Mouse (Mus musculus): Measurements from ENCODE around the gene Elmo1. TPM values are rescaled to one million over a fixed set of nuclear protein-coding genes. Genes with fewer than 3 reads are reported as not detected.
"Not testable (repeated sequence)": the region's sequence is repeated elsewhere in the genome, so short reads cannot be mapped to it uniquely, and the experiment has no call there.

Elmo1 gene
- polyA plus RNA-seq, 1 experiment, result 13.7 TPM

DNA sequence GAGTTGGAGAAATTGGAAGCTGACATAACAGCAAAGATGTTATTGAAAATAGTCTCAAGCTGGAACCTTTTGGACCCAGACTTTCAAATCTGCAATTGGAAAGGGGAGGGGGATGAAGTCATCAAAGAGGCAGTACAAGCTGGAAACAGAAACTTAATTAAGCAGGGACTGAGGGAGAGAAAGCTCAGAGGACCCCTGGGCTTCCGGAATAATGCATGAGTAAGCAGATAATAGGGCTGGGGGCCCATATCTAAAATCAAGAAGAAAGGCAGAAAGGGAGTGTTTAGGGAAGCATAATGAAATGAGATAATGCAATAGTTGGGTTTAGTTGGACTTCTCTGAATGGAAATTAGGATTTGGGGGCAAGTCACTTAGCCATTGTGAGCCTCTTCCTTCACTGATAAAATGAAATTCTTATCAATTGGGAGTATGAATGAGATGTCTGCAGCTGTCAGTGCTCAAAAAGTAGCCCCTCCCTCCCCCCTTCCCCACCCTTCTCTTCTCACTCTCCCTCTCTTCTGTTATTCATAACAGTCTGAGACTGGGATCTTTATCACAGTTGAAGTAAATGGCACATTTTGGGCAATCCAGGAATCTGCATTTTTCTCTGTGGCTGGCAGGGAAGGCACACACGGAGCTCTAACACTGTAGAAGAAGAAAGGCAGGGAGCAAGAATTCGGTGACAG, 518.8 kb downstream of the Elmo1 start:
- no peak for DNase-seq (ENCODE audit: low read depth)

DNA sequence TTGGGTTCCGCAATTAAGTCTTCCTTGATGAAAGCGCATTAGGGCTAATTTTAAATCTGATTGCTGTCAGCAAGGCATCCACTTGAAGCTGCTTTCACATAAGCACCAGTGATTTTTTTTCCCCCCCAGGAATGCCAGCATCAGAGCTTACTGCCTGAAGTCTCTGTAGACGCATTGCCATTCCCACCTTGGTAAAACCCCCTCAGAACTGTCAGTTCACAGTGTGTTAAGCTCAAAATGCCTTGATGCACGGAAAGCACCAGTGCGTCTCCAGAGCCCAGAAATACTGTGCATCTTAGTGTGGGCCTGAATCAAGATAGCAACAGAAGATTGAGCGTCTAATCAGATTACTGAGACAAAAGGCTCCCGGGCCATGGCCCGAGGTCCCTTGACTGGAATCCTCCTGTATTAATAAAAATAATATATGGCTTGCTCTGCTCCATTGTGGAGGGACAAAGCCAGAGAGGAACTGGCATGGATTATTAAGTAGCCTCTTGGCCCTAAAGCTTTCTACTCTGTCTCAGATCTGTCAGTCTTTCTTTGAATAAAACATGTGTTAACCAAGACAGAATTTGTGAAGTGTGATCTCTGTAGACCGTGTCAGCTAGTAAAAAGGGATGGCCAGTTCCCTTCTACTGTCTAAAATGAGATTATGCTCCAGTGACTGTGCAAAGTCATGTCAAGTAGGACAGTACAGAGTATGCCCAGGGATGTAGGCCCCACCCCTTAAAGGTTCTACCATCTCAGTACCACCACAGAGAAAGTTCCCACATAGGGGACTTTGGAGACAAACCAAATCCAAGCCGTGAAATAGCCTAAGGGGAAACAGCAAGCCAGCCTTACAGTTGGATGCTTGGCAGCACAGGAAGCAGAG, 525.4 kb downstream of the Elmo1 start:
- no peak for DNase-seq (ENCODE audit: low read depth)

- DNase-seq (ENCODE audit: low read depth), result no peak
These were observed 529.5 kb downstream of the Elmo1 start for GRCm38 (mm10) chr13:20619946-20620345.

DNA sequence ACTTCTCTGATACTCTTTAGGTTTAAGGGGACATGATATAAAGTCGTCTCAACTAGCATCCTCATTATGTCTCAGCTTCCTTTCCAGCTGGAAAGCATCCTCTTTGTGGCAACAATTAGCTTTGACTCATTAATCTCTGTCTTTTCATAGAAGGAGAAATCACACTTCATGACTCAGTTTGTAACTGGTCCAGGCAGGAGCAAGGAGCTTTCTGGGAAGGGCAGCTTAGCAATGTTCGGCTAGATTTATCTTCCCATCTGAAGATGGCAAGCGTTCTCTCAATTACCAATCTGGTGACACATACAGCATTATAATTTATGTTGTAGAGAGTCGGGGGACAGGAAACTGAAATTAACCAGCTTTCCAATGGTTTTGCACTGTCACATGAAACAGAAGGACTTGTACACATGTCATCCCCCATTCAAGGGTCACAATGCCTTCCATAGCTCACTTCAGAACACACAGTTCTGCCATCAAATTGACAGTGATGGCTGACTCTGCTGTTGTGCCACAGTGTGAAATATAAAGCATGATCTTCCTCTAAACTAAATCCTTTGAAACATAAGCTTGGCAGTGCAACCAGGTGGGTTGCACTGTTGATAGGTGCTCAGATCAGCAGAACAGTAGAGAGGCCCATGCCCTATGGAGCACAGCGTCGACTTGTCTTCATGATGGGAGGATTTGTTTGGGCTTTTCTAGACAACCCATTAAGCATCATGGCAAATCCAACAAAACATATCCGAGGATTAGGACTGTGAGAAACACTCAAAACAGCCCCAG, 532.9 kb downstream of the Elmo1 start:
- DNase-seq (ENCODE audit: low read depth), result no peak

DNA sequence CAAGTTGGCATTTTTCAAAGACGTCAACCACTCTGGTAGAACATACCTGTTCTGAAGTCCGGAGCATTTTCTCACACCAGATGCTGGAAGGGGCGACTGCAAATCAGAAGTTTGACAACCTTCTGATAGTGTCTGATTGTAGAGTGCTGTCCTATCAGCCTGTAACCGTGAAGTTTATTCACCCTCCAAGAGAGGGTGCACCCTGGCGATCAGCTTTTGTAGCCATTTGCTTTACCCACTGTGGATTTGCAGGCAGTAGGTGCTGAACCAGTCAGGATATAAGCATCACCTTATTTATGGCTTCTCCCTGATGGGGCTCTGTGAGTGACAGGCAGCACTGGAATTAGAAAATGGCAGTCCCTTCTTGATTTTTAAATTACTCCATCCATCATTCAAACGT, 537.4 kb downstream of the Elmo1 start:
- no peak for DNase-seq (ENCODE audit: low read depth)

DNA sequence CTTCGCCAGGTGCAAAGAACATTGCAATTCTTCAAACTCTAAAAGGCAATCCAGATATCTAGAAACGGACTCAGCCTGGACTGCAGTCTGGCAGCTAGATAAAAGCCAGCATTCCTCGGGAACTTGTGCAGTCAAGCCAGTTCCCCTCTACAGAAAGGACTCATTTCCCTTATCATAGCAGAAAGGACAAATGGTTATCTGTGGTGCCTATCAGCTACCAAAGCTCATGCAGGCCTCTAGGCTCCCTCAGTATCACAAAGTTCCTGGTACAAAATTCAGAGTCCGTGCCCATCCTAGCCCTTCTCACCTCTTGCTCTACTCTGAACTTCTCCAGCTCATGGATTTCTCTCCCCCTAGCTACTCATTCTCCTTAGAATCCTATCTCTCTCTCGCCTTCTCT, 542.1 kb downstream of the Elmo1 start:
- no peak for DNase-seq (ENCODE audit: low read depth)

DNA sequence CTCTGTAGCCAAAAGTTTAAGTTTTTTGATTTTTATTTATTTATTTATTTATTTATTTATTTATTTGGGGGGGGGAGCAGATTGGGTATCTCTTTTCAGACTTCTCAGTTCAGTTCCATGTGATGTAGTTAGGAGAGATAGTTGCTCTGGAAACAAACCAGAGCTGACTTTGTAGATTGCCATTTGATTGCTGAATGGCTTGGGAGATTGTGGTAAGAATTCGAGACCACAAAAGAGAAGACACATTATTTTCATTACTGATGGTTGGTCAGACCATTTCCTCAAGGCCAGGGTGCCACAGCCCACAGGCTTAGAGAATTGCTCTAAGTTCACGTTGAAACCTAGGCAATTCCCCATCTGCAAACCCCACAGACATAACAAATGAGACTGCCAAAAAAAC, 544.3 kb downstream of the Elmo1 start:
- not testable (repeated sequence) for DNase-seq (ENCODE audit: low read depth)

DNA sequence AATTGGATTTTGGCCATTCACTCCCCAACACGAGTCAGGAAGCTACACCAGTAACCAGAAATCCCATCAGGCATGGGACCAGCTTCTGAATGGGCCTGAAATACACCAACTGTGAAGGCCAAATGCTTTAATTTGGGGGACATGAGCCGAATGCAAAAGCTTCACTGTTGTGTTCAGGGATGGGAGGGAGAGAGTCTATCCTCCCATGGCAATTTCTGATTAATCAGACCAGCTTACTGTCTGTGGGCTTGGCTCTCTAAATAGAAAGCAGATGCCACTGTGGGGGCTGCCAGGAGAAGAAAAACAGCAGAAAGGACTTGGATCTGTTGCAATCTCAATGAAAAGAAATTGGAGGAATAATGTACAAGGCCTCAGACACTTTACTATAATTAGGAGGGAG, 545.2 kb downstream of the Elmo1 start:
- no peak for DNase-seq (ENCODE audit: low read depth)
